In genomic region chr5:101112151-101112769, GRCm38 (mm10) we compare ENCODE assay signal across 15 mouse cellular contexts.
DNase-seq lines count a peak whose midpoint lies in the region; ATAC-seq lines count a peak whose summit lies in the region.
"Had no signal": no experiment of that assay in that cellular context is flagged by ENCODE, and none has a peak within 500 bp of the region (broad histone marks: within the 10 kb centered on the region; RNA-seq: fewer than 3 reads in every experiment).

No protein-coding gene starts in this region.

- H3K36me3 ChIP-seq in hindbrain, embryonic 10.5 days, result no peaks in the 10 kb centered on the region
- no peaks in the 10 kb centered on the region for H3K36me3 ChIP-seq in hindbrain, embryonic 12.5 days
- H3K36me3 ChIP-seq in heart, embryonic 12.5 days, result no peaks in the 10 kb centered on the region
- H3K36me3 ChIP-seq: G1E; hindbrain, embryonic 15.5 days had no signal

- H3K9me3 ChIP-seq in hindbrain, embryonic 10.5 days, result no peaks in the 10 kb centered on the region
- H3K9me3 ChIP-seq in hindbrain, embryonic 12.5 days (replicated peaks), result no peaks in the 10 kb centered on the region
- no peaks in the 10 kb centered on the region for H3K9me3 ChIP-seq in heart, embryonic 12.5 days (replicated peaks)
- H3K9me3 ChIP-seq: hindbrain, embryonic 15.5 days had no signal

- no peak overlapping the region for H3K27ac ChIP-seq in hindbrain, embryonic 10.5 days
- H3K27ac ChIP-seq in hindbrain, embryonic 12.5 days, result no peak overlapping the region
- H3K27ac ChIP-seq in heart, embryonic 12.5 days (ENCODE audit: poor library complexity, severe bottlenecking), result no peak overlapping the region
- H3K27ac ChIP-seq: hindbrain, embryonic 15.5 days had no signal

- H3K27me3 ChIP-seq in hindbrain, embryonic 10.5 days (ENCODE audit: insufficient read depth, poor library complexity, severe bottlenecking), result peaks cover 69% of the 10 kb centered on the region
- peaks cover 40% of the 10 kb centered on the region for H3K27me3 ChIP-seq in hindbrain, embryonic 12.5 days
- no peaks in the 10 kb centered on the region for H3K27me3 ChIP-seq in heart, embryonic 12.5 days (replicated peaks)

- no peak overlapping the region for H3K9ac ChIP-seq in hindbrain, embryonic 12.5 days
- H3K9ac ChIP-seq in heart, embryonic 12.5 days, result no peak overlapping the region
- H3K9ac ChIP-seq: hindbrain, embryonic 15.5 days had no signal

- no peak overlapping the region for H3K4me3 ChIP-seq in hindbrain, embryonic 10.5 days
- no peak overlapping the region for H3K4me3 ChIP-seq in hindbrain, embryonic 12.5 days
- no peak overlapping the region for H3K4me3 ChIP-seq in heart, embryonic 12.5 days
- H3K4me3 ChIP-seq: erythroblast, embryonic 14.5 days; hindbrain, embryonic 15.5 days had no signal

- DNase-seq in hindbrain, embryonic 10.5 days (ENCODE audit: low spot score), result peak; percentile 35
- DNase-seq in 3134 (ENCODE audit: extremely low read depth, insufficient read length, low spot score), result peak; percentile 15
- DNase-seq in embryo, embryonic 11 days, result peak; percentile 41
- peak; percentile 2 to 5 for DNase-seq in kidney, postnatal 36 days
- DNase-seq in gastrocnemius, postnatal 4 days (ENCODE audit: low spot score in 2 of 2), result no peak
- no peak for DNase-seq in urinary bladder, postnatal 4 days (ENCODE audit: low spot score in 2 of 2)
- DNase-seq: gastrocnemius, postnatal 36 days; lung, postnatal 36 days; right cerebral cortex, adult 18-20 months had no signal

- H3K4me2 ChIP-seq in hindbrain, embryonic 12.5 days (replicated peaks), result no peak overlapping the region
- H3K4me2 ChIP-seq in heart, embryonic 12.5 days, result no peak overlapping the region
- H3K4me2 ChIP-seq: hindbrain, embryonic 15.5 days had no signal

- WGBS in hindbrain, embryonic 10.5 days, result 47% methylated on average over 7 of the region's 7 CpGs
- 42% methylated on average over 7 of the region's 7 CpGs for WGBS in hindbrain, embryonic 12.5 days
- 37% methylated on average over 7 of the region's 7 CpGs for WGBS in heart, embryonic 12.5 days

- H3K4me1 ChIP-seq in hindbrain, embryonic 10.5 days (replicated peaks), result peaks cover 5% of the 10 kb centered on the region; the same call in 1 of the 2 replicates
- 0 out of 2 replicates have a peak, but pooled peaks cover 3% of the 10 kb centered on the region for H3K4me1 ChIP-seq in hindbrain, embryonic 12.5 days
- H3K4me1 ChIP-seq in heart, embryonic 12.5 days (replicated peaks), result peaks cover 21% of the 10 kb centered on the region

- ATAC-seq in hindbrain, embryonic 12.5 days (ENCODE audit: low FRiP score), result no peak
- ATAC-seq in heart, embryonic 12.5 days (ENCODE audit: insufficient number of reproducible peaks, low FRiP score), result no peak
- ATAC-seq: midbrain, embryonic 16.5 days had no signal

Comparison
In these comparisons a context has a peak if more than half of its experiments do, and no peak if none do; other contexts are left out.
1. DNase-seq: peak in hindbrain, embryonic 10.5 days (single experiment), 3134 (single experiment), embryo, embryonic 11 days (single experiment) and kidney, postnatal 36 days (2 of 2); none in gastrocnemius, postnatal 4 days (0 of 2) and urinary bladder, postnatal 4 days (0 of 2).